In the genomic region with DNA sequence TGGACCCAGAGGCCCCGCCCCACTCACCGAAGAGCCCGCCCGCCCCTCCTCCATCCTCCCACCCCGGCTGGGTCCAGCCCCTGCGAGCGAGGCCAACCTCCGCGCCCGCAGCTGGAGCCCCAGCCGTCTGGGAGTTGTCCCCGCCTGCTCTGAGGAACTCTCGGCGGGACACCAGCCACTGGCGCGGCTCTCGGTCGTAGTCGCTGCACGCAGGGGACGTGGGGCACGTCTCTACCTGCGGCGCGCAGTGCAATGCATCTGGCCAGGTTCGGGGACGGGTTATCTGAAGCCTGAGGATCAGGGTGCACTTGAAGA, we compare ENCODE assay signal across 8 mouse cellular contexts. TPM values are rescaled to one million over a fixed set of nuclear protein-coding genes. Genes with fewer than 3 reads are reported as not detected.
DNase-seq lines count a peak whose midpoint lies in the region; ATAC-seq and TF ChIP-seq lines count a peak whose summit lies in the region.

No protein-coding gene starts in this region.

- no peaks in the 10 kb centered on the region for H3K9me3 ChIP-seq in hindbrain, embryonic 16.5 days (ENCODE audit: control insufficient read depth, low read length)
- no peaks in the 10 kb centered on the region for H3K9me3 ChIP-seq in liver, embryonic 14.5 days (ENCODE audit: control insufficient read depth, low read length)
- no peaks in the 10 kb centered on the region for H3K9me3 ChIP-seq in neural tube, embryonic 12.5 days

- H3K9ac ChIP-seq in hindbrain, embryonic 16.5 days (ENCODE audit: low read depth, low read length) = peak overlapping the region; percentile 56
- H3K9ac ChIP-seq in liver, embryonic 14.5 days (replicated peaks) = no peak overlapping the region
- no peak overlapping the region for H3K9ac ChIP-seq in neural tube, embryonic 12.5 days

- ATAC-seq in hindbrain, embryonic 16.5 days = peak; percentile 84
- ATAC-seq in liver, embryonic 14.5 days (ENCODE audit: insufficient read depth) = peak; percentile 81
- ATAC-seq in neural tube, embryonic 12.5 days (ENCODE audit: low FRiP score, low read depth) = peak; percentile 84

- no peak for TF ChIP-seq CTCF in liver, embryonic 14.5 days (IDR thresholded peaks at IDR 0.05; ENCODE audit: low read depth)

- under 1% methylated on average over 25 of the region's 27 CpGs for WGBS in hindbrain, embryonic 16.5 days
- under 1% methylated on average over 27 of the region's 27 CpGs for WGBS in liver, embryonic 14.5 days (ENCODE audit: insufficient replicate concordance)
- WGBS in neural tube, embryonic 12.5 days = under 1% methylated on average over 27 of the region's 27 CpGs

- peaks cover 30% of the 10 kb centered on the region for H3K4me1 ChIP-seq in hindbrain, embryonic 16.5 days (ENCODE audit: control insufficient read depth, insufficient read depth, low read depth, low read length)
- H3K4me1 ChIP-seq in liver, embryonic 14.5 days (replicated peaks; ENCODE audit: control insufficient read depth in 2 of 2, insufficient read depth in 2 of 2, low read length in 1 of 2) = no peaks in the 10 kb centered on the region
- H3K4me1 ChIP-seq in neural tube, embryonic 12.5 days = peaks cover 33% of the 10 kb centered on the region

- H3K36me3 ChIP-seq in hindbrain, embryonic 16.5 days (ENCODE audit: control insufficient read depth, insufficient read depth, low read length) = no peaks in the 10 kb centered on the region
- H3K36me3 ChIP-seq in liver, embryonic 14.5 days (replicated peaks; ENCODE audit: control insufficient read depth, insufficient read depth, low read depth) = no peaks in the 10 kb centered on the region
- H3K36me3 ChIP-seq in neural tube, embryonic 12.5 days = no peaks in the 10 kb centered on the region

- no peak for TF ChIP-seq EP300 in liver, embryonic 14.5 days (IDR thresholded peaks at IDR 0.05; ENCODE audit: low read depth)

- intact Hi-C loops in gastrocnemius, postnatal 14 days (cut with DNase I; ENCODE audit: low total_unique reads) = loop anchor here (10.0 kb wide), 2 partner anchors 337 to 403 kb away; no protein-coding TSS in a partner anchor

- peak; percentile 67 to 76 for DNase-seq in cerebellum, postnatal 10 days
- DNase-seq in cerebellum, adult 9-10 months = no peak
- peak; percentile 20 for DNase-seq in brain, adult 2 months (ENCODE audit: low read depth, low spot score)
- DNase-seq in gastrocnemius, postnatal 14 days = peak; percentile 91
- DNase-seq in liver, embryonic 14.5 days (ENCODE audit: low read depth in 3 of 3, low spot score in 3 of 3) = peak in 2 of 3 experiments; percentile 7 to 10
- peak; percentile 91 for DNase-seq in yolk sac, embryonic 10.5 days (ENCODE audit: low spot score)

- H3K4me2 ChIP-seq in hindbrain, embryonic 16.5 days (ENCODE audit: low read length) = peak overlapping the region; percentile 84
- H3K4me2 ChIP-seq in liver, embryonic 14.5 days (ENCODE audit: low read depth) = peak overlapping the region; percentile 67
- H3K4me2 ChIP-seq in neural tube, embryonic 12.5 days (replicated peaks) = peak overlapping the region; percentile 78

- peak overlapping the region; percentile 57 for H3K4me3 ChIP-seq in hindbrain, embryonic 16.5 days (ENCODE audit: low read length)
- peak overlapping the region; percentile 28 to 47 for H3K4me3 ChIP-seq in liver, embryonic 14.5 days (ENCODE audit: insufficient read depth in 1 of 2, low read depth in 2 of 2, low read length in 2 of 2)
- peak overlapping the region; percentile 50 for H3K4me3 ChIP-seq in neural tube, embryonic 12.5 days

- H3K27ac ChIP-seq in hindbrain, embryonic 16.5 days (ENCODE audit: low read depth, low read length) = no peak overlapping the region
- no peak overlapping the region for H3K27ac ChIP-seq in liver, embryonic 14.5 days
- no peak overlapping the region for H3K27ac ChIP-seq in neural tube, embryonic 12.5 days

- peaks cover 58% of the 10 kb centered on the region for H3K27me3 ChIP-seq in hindbrain, embryonic 16.5 days (replicated peaks; ENCODE audit: control insufficient read depth, insufficient read depth, low read length)
- peaks cover 82% of the 10 kb centered on the region for H3K27me3 ChIP-seq in liver, embryonic 14.5 days (ENCODE audit: control insufficient read depth, insufficient read depth, low read length)
- H3K27me3 ChIP-seq in neural tube, embryonic 12.5 days (replicated peaks) = peaks cover 70% of the 10 kb centered on the region

RNA-seq across cellular contexts. Expression of a gene that starts 3.2 kb away (rescaled TPM):
- total RNA-seq in gastrocnemius, postnatal 14 days (2021) = 10 to 100 TPM; 12.1 to 17.5 TPM
- polyA plus RNA-seq in hindbrain, embryonic 16.5 days (2015; fragmentation: Nextera tagmentation; extraction: Ambion mirVana) = 5.4 and 7.5 TPM in 2 replicates
- 0.68 and 2.9 TPM in 2 replicates for polyA plus RNA-seq in liver, embryonic 14.5 days (2012; rRNA removed)
- 0.43 and 1.0 TPM in 2 replicates for polyA plus RNA-seq in liver, embryonic 14.5 days (2014; fragmentation: Nextera tagmentation; extraction: Ambion mirVana)
- polyA plus RNA-seq in neural tube, embryonic 12.5 days (2016; fragmentation: Nextera tagmentation; extraction: Ambion mirVana) = 13.8 and 18.1 TPM in 2 replicates

RNA-seq across cellular contexts. Expression of a gene that starts 8.1 kb away (rescaled TPM):
- total RNA-seq in gastrocnemius, postnatal 14 days (2021) = not detected
- not detected in 2 replicates for polyA plus RNA-seq in hindbrain, embryonic 16.5 days (2015; fragmentation: Nextera tagmentation; extraction: Ambion mirVana)
- polyA plus RNA-seq in liver, embryonic 14.5 days (2012; rRNA removed) = not detected in 2 replicates
- not detected in 2 replicates for polyA plus RNA-seq in liver, embryonic 14.5 days (2014; fragmentation: Nextera tagmentation; extraction: Ambion mirVana)
- not detected in 2 replicates for polyA plus RNA-seq in neural tube, embryonic 12.5 days (2016; fragmentation: Nextera tagmentation; extraction: Ambion mirVana)
